Mouse (Mus musculus): ENCODE results near the gene Olfr466.

Gene Olfr466

GRCm38 (mm10) chr13:65149940-65150339 lies at the start of gene Olfr466:
Olfr466 (plus strand) TSS chr13:65150240.
- in situ Hi-C loops (cut with MboI, MseI): no loop called here

GRCm38 (mm10) chr13:65100678-65101077 lies 49.4 kb upstream of the Olfr466 start:
- in situ Hi-C loops (cut with MboI, MseI): loop anchor here (25.0 kb wide), 1 partner anchor 788 kb away; the partner anchor contains the start of gene Aaed1

GRCm38 (mm10) chr13:65101232-65101631 lies 48.8 kb upstream of the Olfr466 start:
- in situ Hi-C loops (cut with MboI, MseI): loop anchor here (25.0 kb wide), 1 partner anchor 789 kb away; the partner anchor contains the start of gene Aaed1

- in situ Hi-C loops (cut with MboI, MseI): loop anchor here (10.0 to 25.0 kb wide), 2 partner anchors 133 to 800 kb away; partner anchors contain the start of gene Aaed1
These were observed 38.1 kb upstream of the Olfr466 start for GRCm38 (mm10) chr13:65111961-65112360.

GRCm38 (mm10) chr13:65112459-65113110 lies 37.5 kb upstream of the Olfr466 start, which contains the start of gene Mfsd14b:
Mfsd14b (minus strand) TSS chr13:65112975.
- in situ Hi-C loops (cut with MboI, MseI): loop anchor here (10.0 to 25.0 kb wide), 2 partner anchors 132 to 800 kb away; partner anchors contain the start of gene Aaed1

GRCm38 (mm10) chr13:65113239-65113638 lies 36.8 kb upstream of the Olfr466 start:
- in situ Hi-C loops (cut with MboI, MseI): loop anchor here (10.0 to 25.0 kb wide), 2 partner anchors 132 to 801 kb away; partner anchors contain the start of gene Aaed1

GRCm38 (mm10) chr13:65120984-65121383 lies 29.1 kb upstream of the Olfr466 start:
- in situ Hi-C loops (cut with MboI, MseI): loop anchor here (10.0 to 25.0 kb wide), 2 partner anchors 676 to 809 kb away; partner anchors contain the start of gene Aaed1

GRCm38 (mm10) chr13:65122111-65122510 lies 27.9 kb upstream of the Olfr466 start:
- in situ Hi-C loops (cut with MboI, MseI): loop anchor here (10.0 to 25.0 kb wide), 2 partner anchors 677 to 810 kb away; partner anchors contain the start of gene Aaed1

GRCm38 (mm10) chr13:65127063-65127847 lies 22.8 kb upstream of the Olfr466 start:
- in situ Hi-C loops (cut with MboI, MseI): loop anchor here (5.0 to 10.0 kb wide), 2 partner anchors 95 to 682 kb away; partner anchors contain the start of gene Spata31d1c

- in situ Hi-C loops (cut with MboI, MseI): no loop called here
These were observed 12.3 kb upstream of the Olfr466 start, which contains the start of gene Olfr465-ps1 for GRCm38 (mm10) chr13:65137789-65138188. Olfr465-ps1 (plus strand) TSS chr13:65138089.

GRCm38 (mm10) chr13:65174102-65174501 lies 24.1 kb downstream of the Olfr466 start:
- in situ Hi-C loops (cut with MboI, MseI): no loop called here

- in situ Hi-C loops (cut with MboI, MseI): no loop called here
These were observed 25.9 kb downstream of the Olfr466 start for GRCm38 (mm10) chr13:65175734-65176471.

- in situ Hi-C loops (cut with MboI, MseI): no loop called here
These were observed 26.5 kb downstream of the Olfr466 start for GRCm38 (mm10) chr13:65176472-65177091.

GRCm38 (mm10) chr13:65200667-65201066 lies 50.6 kb downstream of the Olfr466 start:
- in situ Hi-C loops (cut with MboI, MseI): no loop called here

All from regulatory T cell (primary cell).